Mouse (Mus musculus) left cerebral cortex, adult 8-10 months (tissue): Measurements from ENCODE around the gene Alpk1. TPM values are rescaled to one million over a fixed set of nuclear protein-coding genes. Genes with fewer than 3 reads are reported as not detected.

Experiments
- DNase-seq, 2 experiments: peaks; one replicate each; pipeline ENCODE4 v3.0.0; 2022; ENCODE audit warnings: low spot score in 2 of 2
- total RNA-seq, 4 experiments: library from RNA; stranded (reverse); gene quantifications; 2 replicates each; pipeline ENCODE4 v1.2.4; 2022

The Alpk1 gene
- total RNA-seq, 4 experiments from 2014 or later = 5.9 to 8.1 (median 7.3) TPM

DNA sequence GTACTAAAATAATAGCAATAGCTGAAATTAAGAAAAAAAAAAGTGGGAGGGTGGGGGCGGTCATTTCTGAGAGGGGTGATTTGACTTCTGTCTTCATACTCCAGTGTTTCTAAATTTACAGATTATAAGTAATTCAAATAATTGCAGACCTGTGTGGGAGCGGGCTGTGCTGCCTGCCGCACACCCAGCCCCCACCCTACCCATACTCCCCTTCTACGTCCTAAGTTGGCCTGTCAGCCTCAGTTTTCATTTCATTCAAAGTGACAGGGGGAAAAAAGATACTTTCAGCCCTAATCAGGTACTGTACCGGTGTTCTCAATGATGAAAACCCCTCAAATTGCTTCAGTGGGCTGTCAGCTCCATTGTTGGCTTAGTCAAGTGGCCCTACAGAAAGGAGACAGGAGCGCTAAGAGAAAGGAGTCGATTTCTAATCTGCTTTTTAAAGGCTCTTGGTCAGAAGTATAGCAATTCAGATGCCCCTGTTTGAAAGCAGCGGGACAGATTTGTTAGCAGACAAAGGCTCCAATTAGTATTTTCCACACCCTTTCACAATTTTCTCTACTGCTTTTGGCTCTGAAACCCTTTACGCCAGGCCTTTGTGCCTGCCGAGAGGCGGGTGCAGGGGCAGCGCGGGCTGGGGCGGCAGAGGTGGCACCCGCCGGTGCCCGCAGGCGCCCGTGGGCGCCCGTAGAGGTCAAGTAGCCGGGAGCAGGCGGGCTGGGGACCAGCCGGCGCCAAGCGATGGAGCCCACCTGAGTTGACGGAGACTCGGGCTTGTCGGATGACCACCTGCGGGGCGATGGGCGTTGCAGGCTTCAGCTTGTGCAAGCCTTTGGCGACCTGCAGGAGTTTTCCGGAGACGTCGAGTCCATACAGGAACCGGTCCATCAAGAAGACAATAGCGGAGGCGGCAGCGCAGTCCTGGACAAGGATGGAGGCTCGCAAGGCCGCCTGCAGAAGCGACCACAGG is 85.2 kb downstream of the Alpk1 start:
- DNase-seq = no peak

DNA sequence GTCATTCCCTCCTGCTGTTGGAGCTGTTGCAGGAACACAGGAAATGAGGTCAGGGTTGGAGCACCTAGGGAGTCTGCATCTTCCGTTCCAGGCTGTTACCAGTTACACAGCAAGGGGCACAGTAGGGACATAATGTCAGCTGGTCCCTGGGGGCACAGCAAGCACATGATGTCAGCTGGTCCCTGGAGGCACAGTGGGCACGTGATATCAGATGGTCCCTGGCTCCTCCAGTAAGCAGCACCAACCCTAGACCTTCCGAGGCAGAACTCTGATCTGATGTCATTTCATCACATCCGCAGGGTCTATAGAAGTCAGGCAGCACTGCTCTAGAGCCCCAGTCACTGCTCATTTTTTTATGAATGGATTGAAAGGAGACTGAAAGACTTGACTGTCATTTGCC is 89.1 kb downstream of the Alpk1 start:
- no peak for DNase-seq

DNA sequence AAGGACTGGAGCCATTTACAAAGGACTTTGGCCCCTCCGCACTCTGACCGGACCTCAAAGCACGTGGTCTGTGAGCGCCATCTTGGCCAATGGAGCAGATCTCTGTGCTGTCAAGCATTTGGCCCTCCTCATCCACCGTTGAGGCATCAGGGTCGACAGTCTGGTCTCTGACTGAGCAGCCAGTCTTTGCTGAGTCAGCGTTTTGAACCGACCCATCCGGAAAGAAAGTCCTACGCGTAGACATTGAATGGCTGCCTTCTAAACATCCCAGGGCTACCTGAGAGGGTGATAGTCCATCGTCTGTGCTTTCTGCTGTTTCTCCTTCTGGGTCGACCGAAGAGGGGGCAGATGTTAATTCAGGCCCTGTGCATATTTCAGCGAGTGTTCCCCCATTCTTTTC is 100.6 kb downstream of the Alpk1 start:
- no peak for DNase-seq

DNA sequence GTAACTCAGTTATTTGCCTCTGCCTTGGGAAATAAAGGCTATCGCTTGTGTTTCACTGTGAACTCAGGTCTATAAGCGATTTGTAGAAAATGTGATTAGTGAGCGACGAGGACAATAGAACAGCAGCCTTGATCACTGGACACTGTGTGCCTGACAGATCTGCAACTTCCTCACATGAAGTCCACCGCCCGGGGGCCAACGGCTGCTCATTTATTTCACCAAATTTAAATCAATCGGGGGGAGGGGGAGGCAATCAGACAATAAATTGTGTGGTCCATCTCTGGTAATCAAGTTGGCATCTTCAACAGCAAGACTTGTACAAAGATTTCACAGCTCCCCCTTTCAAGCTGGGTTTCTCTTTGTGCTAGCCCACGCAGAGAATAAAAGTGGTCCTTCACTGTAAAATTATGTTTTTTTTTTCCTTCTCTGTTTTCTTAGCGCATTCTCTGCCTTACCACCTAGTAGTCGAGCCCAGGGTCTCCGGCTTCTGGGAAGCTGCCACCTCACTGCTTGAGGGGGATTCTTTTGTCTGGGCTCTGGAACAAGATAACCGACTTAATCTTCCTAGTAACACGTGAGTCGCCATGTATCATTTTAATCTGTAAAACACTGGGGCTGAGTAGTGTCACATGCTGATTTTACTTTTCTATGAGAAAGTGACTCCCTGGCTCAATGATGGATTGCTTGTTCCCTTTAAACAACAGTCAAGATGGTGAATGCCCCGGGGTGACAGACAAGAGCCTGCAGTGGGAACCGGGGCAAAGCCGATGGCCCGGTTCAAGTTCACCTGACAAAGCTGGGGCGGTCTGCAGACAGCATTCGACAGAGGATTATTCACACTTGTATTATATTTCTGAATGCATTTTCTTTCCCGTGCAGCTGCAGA is 118.4 kb downstream of the Alpk1 start:
- DNase-seq = no peak

DNA sequence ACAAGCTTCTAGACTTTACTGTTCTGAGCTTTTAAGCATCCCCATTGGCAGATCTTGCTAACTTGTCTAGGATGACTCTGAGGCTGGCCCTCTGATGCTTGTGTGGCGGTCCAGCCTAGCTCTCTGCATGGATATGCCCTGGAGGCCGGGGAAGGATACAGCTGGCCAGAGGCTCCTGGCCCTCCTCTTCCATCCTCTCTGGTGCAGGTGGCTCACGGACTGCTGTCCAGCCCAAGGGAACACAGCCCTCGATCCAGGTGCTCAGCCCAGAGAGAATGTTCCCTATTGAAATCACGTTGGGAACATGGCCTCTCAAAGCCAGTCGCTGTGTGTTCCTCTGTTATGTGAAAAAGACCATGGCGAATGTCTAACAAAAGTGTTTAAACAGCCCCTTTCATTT is 119.6 kb downstream of the Alpk1 start:
- DNase-seq = no peak

DNA sequence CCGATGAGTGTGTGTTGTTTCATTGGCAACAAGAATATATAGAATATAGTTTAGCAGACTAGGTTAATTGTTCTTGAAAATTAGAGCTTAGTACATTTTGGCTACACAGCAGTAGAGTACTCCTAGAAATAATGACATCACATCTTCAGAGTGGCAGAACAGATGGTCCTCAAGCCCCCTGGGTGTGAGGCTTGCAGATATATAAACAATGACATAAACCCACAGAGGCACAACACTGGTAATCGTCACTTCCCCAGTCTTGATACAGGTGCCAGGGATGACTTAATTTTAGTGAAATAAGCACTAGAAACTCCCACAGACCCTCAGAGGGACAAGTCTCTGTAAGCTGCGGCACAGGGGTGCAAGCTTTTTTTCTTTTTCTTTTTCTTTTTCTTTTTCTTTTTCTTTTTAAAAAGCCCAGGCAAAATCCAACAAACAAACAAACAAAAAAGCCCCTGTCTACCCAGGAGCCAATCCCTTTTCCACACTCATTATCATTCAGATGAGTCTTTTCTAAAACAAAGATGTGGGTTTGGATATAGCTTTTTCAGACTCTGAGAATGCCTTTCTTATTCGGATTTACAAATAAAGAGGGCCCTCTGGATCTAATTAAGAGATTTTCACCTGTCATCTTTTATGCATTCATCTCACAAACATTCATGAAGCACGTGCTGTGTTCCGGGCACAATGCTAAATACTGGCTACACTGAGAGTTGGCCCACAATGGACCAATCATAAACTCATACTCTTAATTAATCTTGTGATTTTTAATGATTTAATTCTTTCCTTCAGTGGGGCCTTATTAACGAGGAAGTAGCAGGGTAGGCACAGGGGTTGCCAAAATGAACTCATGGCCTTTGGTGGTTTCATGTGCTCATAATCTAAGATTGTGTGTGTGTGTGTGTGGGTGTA is 128.3 kb downstream of the Alpk1 start:
- no peak for DNase-seq

DNA sequence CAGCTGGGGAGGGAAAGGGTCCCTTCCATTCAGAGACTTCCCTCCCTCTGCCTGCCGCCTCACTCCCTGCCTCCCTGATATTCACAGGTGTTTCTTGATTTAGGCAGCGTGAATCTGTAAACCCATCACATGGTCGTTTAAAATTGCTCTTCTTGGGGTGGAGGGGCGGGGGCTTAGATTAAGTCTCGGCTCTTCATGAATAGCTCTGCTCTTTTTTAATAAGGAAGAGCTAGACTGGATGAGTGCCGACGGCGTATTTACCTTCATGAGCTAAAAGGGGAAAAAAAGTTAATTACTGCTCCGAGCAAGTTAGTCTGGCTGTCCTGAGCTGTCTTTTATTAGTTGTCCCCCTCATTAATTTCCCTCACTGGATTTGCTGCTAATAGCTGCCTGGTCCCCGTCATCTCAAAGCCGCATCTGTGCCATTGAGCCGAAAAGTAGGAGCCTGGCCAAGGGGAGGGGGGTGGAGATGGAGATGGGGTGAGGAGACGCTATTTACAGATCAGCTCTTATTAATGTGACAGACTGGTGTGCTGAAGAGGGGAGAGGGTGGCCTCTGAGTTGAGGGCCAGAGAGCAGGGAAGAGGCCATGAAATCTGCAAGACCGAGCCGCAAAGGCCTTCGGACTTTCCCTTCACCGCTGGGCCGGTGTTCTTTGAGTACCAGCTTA is 134.0 kb downstream of the Alpk1 start:
- no peak for DNase-seq

DNA sequence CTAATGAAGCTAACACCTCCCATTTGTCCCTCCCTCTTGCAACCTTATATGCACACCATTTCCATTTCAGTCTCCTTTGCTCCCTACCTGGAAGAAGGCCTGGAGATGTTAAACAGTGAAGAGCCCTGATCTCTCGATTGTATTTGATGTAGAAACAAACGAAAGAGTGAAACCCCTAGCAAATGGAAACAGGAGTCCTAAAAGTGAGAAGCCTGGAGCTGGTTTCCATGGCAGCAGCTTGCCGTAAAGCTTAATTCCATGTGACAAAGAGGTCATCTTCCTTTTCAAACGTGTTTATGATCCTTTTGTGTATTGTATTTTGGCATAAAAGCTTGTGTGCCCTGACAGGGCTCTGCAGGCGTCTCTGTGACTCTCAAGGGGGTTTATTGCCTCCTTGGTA is 138.1 kb downstream of the Alpk1 start:
- DNase-seq = no peak

DNA sequence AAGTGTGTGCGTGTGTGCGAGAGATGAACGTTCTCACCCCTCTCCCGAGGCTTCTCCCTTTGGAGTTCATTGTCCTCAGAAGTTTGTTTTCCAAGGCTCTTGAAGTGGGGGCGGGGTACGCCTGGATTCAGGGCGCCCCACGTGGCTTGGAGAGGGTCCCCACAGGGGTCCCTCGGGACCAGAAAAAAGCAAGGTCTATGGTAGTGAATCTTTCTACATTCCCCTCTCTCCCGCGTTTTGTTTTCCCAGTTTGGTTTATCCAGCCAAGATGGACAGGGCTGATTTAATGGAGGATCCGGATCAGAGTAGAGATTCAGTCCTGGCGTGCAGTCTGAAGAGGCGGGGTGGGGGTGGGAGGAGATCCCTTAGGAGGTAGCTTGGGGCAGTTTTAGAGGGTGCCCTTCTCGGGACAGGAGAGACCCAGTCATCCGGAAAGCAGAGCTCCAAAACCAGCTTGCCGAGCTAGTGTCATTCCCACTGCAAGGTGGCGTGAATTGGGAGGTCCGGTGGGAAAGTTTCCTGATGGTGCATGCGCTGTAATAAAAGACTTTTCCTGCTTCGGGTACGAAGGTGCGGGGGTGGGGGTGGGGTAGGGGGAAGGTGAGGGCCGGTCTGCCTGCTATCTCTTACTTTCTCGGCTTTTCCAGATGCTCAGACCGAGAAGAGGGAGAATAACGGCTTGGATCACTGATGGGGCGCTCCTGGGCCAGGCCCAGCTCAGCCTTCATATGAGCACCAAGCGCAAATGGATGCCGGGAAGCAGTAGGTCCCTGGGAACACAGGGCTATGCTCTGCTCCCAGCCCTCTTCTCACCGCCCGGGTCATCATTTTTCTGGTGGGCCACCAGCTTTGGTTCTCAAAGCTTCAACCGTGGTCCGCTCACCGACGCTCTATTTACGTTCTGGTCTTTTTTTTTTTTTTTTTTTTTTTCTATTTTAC is 139.3 kb downstream of the Alpk1 start:
- DNase-seq = no peak

DNA sequence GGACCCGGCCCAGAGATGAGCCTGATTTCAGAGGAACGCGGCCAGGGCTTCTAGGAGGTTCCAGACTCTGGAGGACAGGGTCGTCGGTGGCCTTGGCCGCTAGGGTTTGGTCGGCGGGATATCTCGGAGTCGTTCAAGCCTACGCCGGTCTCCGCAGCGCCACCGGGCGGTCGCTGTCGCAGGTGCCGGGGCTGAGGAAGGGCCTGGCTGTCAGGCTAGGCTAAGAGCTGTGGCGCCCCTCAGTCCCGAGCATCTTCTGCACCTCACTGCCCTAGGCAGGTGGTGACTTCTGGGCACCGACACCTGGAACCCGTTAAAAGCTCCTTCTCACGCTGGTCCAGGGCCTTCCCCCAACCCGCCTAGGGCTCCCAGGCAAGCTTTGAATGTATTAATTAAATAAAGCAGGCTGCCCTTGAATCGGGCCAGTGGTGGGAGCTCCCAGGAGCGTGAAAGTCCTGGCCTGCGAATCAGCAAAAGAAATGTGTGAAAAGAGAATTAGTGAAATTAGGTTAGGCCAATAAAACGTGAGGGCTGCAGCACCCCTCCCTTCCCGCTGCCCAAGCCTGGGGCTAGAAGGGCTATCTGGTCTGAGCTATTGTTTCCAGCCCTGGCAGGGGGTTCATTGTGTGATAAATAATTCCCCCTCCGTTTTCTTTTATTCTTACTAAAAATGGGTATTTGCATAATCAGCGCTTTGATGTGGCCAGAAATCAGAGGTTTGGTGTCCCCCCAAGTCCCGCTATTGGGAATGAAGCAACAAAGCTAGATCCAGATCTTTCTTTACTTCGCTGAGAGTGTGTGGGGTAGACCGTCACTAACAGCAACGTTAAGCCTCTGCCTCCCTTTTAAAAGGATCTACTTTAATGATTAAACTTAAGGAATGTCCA is 140.2 kb downstream of the Alpk1 start:
- DNase-seq = no peak

DNA sequence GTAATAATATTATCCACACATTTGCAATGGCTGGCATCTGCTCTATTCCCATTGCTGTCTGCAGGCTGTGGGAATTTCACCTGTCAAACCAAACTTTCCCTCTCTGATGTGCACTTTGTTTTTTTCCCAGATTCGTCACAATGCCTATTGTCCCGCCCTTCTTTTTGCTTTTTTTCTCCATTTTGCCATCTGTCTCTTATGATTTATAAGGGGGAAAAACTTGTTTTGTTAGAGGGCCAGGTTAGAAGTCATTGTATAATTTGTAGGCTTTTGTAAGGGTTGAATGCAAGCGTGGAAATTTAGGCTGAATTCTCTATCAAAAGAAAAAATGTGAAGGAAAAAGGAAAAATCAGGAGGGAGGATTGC is 145.4 kb downstream of the Alpk1 start:
- no peak for DNase-seq

DNA sequence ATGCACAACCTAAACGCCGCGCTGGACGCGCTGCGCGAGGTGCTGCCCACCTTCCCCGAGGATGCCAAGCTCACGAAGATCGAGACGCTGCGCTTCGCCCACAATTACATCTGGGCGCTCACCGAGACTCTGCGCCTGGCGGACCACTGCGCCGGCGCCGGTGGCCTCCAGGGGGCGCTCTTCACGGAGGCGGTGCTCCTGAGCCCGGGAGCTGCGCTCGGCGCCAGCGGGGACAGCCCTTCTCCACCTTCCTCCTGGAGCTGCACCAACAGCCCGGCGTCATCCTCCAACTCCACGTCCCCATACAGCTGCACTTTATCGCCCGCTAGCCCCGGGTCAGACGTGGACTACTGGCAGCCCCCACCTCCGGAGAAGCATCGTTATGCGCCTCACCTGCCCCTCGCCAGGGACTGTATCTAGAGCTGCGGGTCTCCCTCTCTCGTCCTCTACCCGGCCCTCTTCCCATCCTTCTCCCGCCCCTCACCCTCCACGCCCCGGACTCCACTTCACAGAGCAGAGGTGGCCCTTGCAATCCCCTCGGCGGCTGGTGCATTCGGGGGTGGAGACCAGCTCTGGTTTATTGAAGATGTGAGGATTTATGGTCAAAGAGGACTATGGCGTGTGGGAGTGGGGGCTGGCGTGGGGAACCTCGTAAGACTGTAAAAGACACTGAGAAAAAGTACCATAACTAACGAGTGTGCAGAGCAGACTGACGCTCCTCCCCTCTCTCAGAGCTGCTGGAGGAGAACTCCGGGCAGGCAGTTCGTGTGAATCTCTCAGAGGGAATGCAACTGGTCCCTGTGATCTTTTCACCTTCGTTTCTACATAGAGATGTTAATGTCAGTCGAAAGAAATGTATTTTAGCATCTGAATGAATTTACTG is 146.0 kb downstream of the Alpk1 start:
- peak; percentile 33 to 43 for DNase-seq

DNA sequence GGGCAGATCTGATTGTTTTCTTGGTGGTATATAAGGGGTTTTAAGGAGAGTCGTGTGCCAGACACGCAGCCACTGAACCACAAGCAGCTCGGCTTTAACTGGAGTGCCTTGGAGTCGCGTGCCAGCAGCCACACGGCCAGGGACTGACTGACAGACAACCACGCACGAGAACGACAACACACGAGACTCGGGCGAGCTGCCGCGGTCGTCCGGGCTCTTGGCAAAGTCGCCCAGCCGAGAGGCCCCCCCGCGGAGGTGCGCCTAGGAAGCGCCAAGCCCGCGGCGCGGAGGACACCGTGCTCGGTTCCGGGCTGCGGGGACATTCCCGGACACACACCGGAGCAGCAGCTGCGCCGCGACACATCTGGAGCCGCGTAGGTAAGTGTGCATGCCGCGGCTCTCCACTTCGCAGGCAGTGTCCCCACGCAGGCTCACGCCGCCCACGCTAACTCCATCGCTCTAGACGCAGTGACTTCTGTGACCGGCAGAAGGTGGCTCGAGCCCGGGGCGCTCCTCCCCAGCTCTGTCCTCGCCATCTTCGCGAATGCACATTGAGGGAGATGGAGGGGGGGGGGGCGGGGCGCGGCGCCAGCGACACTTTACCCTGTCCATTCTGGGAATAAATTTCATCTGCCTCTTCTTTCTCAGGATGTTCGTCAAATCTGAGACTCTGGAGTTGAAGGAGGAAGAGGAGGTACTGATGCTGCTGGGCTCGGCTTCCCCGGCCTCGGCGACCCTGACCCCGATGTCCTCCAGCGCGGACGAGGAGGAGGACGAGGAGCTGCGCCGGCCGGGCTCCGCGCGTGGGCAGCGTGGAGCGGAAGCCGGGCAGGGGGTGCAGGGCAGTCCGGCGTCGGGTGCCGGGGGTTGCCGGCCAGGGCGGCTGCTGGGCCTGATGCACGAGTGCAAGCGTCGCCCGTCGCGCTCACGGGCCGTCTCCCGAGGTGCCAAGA is 147.0 kb downstream of the Alpk1 start, which contains the start of gene Neurog2:
Neurog2 (plus strand) TSS at position 56 of the 953 bp plus-strand sequence.
- peak in 1 of 2 experiments; percentile 10 for DNase-seq

DNA sequence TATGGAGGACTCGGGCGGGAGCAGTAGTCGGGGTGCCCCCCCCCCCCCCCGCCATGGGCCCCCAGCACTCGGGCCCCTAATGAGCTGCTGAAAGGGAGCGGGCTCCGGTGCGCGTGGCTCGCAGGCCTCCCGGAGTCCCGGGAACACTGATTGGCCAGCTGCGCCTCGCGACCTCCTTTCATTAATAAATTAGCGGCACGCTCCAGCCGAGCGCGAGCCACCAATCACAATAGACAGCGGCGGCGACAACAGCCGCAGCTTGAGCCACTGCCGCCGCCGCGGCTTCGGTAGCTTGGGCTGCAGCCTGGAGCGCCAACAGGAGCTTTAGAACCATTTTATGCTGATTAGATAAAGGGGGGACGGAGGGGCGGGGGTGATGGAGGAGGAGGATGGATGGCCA is 147.8 kb downstream of the Alpk1 start:
- DNase-seq = no peak

DNA sequence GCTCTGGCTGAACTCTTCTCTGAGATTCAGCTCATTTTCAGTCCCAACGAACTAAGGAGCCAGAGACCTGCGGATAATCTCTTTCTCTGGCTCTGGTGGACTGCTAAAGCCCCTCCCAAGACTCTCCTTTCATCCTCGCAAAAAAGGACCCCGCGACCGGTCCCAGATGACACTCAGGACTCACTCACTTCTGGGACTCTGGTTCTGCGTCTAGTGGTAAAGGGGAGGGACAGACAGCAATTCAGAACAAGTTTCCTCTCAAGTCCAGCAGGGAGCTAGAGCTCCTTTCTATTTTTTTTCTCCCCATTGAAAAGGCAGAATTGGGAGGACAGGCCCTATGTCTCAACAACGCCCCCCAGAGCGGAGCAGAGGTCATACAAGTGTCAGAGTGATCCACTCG is 148.7 kb downstream of the Alpk1 start:
- DNase-seq = no peak

DNA sequence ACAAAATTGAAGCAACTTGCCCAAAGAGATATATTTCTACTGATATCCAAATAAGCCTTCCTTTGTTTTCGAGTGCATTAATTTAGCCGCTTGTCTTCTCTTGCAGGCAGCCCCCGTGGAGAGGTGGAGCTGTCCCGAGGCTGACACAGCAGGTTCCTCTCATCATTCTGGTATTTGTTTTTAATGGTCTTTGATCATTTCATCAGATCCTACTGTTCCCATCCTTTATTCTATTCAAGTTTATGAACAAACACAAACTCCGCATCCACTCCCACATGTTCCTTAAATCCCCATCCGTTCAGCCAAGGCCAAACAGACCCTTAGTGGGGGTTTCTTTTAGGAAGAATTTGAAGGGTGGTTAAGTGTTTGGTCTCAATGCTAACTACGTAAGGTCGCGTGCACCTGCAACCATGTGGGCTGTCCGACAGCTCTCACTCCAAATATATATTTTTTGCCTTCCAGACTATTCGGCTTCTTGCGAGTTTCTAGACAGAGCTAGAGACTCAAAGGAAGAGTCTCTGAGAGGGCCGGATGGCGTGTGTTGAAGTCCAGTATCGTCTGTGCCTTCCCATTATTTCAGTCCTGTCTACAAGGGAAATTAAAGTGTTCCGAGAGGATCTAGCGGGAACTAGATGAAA is 149.5 kb downstream of the Alpk1 start:
- DNase-seq = no peak
